Mouse (Mus musculus): ENCODE data around the gene Inca1.

DNA sequence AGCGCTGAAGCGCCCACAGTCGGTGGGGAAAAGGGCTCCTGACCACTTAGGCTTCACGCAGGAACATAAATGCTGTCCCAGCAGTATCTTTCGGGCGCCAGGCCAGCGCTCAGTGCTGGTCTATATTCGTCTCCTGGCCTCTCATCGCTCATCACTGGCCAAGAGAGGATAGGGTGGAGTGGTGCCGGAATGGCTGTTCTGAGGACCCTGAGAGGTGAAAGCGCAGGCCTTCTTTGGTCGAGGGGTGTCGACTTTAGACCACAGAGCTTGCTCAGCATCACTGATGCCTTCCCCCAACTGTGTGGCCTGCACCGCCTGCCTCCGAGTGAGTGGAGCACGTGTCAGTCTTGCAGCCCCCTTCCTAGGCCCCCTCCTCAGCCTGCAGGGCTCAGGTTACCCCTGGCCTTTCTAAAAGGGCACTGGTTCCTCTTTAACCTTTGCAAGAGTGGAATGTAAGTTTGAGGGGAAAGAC lies 43.5 kb downstream of the Inca1 start:
- 0 out of 2 replicates have a peak, but pooled peaks have one; percentile 22 for TF ChIP-seq POLR2A (IDR thresholded peaks at IDR 0.05; ENCODE audit: control insufficient read depth, low read depth, low read length)
- TF ChIP-seq CTCF (IDR thresholded peaks at IDR 0.05; ENCODE audit: control insufficient read depth, insufficient read depth, insufficient replicate concordance, low read depth, low read length), result no peak

Measured in testis, adult 2 months (tissue).